Mouse (Mus musculus) heart, embryonic 10.5 days (tissue): ENCODE measurements around the gene Cyp4f18. TPM values are rescaled to one million over a fixed set of nuclear protein-coding genes. Genes with fewer than 3 reads are reported as not detected.

ENCODE experiments used
- DNase-seq: peaks from one replicate; pipeline ENCODE4 v3.0.0-alpha.2; 2017; ENCODE audit warnings: low spot score
- H3K27ac ChIP-seq: fragments of 300-500 bp; sonication (generic); 2 replicates; pipeline ENCODE4 v1.5.1; 2016; ENCODE audit warnings: mild to moderate bottlenecking
- H3K27me3 ChIP-seq: fragments of 300-500 bp; sonication (generic); 2 replicates; pipeline ENCODE4 v1.6.1; 2016; ENCODE audit warnings: mild to moderate bottlenecking; ENCODE audit not compliant: poor library complexity, insufficient read depth, severe bottlenecking
- H3K36me3 ChIP-seq: fragments of 300-500 bp; sonication (generic); 2 replicates; pipeline ENCODE4 v1.6.1; 2016; ENCODE audit warnings: mild to moderate bottlenecking, moderate library complexity
- H3K4me1 ChIP-seq: fragments of 300-500 bp; sonication (generic); 2 replicates; pipeline ENCODE4 v1.6.1; 2016; ENCODE audit warnings: mild to moderate bottlenecking
- H3K4me3 ChIP-seq: fragments of 300-500 bp; sonication (generic); 2 replicates; pipeline ENCODE4 v1.5.1; 2016; ENCODE audit warnings: mild to moderate bottlenecking, moderate library complexity
- H3K9me3 ChIP-seq: fragments of 300-500 bp; sonication (generic); 2 replicates; pipeline ENCODE4 v1.6.1; 2016; ENCODE audit warnings: mild to moderate bottlenecking, moderate library complexity
- WGBS: fragments of 180-500 bp; shearing (Covaris S2); methylation state at CpG from one replicate; pipeline ENCODE4 v1.1.7; 2016; 5-methylcytosine and 5-hydroxymethylcytosine counted together
- polyA plus RNA-seq: library from polyadenylated mRNA; unstranded; fragments of >200 nt; fragmentation: Nextera tagmentation; extraction: Ambion mirVana; gene quantifications from 2 replicates; pipeline ENCODE4 v1.2.1, GENCODE M21; 2016

Cyp4f18 gene
- polyA plus RNA-seq, 1 experiment from 2014 or later = not detected

- 67% methylated on average over 2 of the region's 2 CpGs for WGBS
- H3K27me3 ChIP-seq = no peaks in the 10 kb centered on the region
- H3K36me3 ChIP-seq = no peaks in the 10 kb centered on the region
- H3K4me3 ChIP-seq = no peak overlapping the region
- no peak for DNase-seq
- H3K27ac ChIP-seq = no peak overlapping the region
- no peaks in the 10 kb centered on the region for H3K4me1 ChIP-seq
- no peaks in the 10 kb centered on the region for H3K9me3 ChIP-seq
Measured at GRCm38 (mm10) chr8:71940293-71941208, 68.9 kb downstream of the Cyp4f18 start.

Other genes starting within 250 kb of the Cyp4f18 start
- 5.1 and 5.2 TPM in 2 replicates for gene Zfp709, start 127.6 kb downstream of the Cyp4f18 start, polyA plus RNA-seq
- 2.5 and 3.6 TPM in 2 replicates for gene Zfp882, start 101.0 kb downstream of the Cyp4f18 start, polyA plus RNA-seq
- 29.4 and 31.3 TPM in 2 replicates for gene Zfp617, start 101.0 kb downstream of the Cyp4f18 start, polyA plus RNA-seq
- 16.2 and 19.5 TPM in 2 replicates for gene Zfp961, start 58.6 kb downstream of the Cyp4f18 start, polyA plus RNA-seq
- not detected in 2 replicates for gene Olfr372, start 31.6 kb upstream of the Cyp4f18 start, polyA plus RNA-seq
- 0.06 TPM in 1 of 2 replicates, not detected in the other for gene Olfr373, start 73.6 kb upstream of the Cyp4f18 start, polyA plus RNA-seq
- not detected in 2 replicates for gene Olfr374, start 97.4 kb upstream of the Cyp4f18 start, polyA plus RNA-seq
- 447 and 556 TPM in 2 replicates for gene Tpm4, start 125.3 kb upstream of the Cyp4f18 start, polyA plus RNA-seq
- gene Rab8a, start 151.6 kb upstream of the Cyp4f18 start, polyA plus RNA-seq = 89.0 and 104 TPM in 2 replicates
- gene Hsh2d, start 180.0 kb upstream of the Cyp4f18 start, polyA plus RNA-seq = 0.13 TPM in 1 of 2 replicates, not detected in the other
- not detected in 2 replicates for gene Cib3, start 203.2 kb upstream of the Cyp4f18 start, polyA plus RNA-seq
- not detected in 2 replicates for gene Gm11034, start 204.0 kb upstream of the Cyp4f18 start, polyA plus RNA-seq
- 43.4 and 55.4 TPM in 2 replicates for gene Fam32a, start 210.1 kb upstream of the Cyp4f18 start, polyA plus RNA-seq
- gene Ap1m1, start 230.4 kb upstream of the Cyp4f18 start, polyA plus RNA-seq = 129 and 131 TPM in 2 replicates